Mouse (Mus musculus) cerebellum, adult 2 months (tissue): Measurements from ENCODE around the gene Fes. TPM values are rescaled to one million over a fixed set of nuclear protein-coding genes. Genes with fewer than 3 reads are reported as not detected.

Experiments
- DNase-seq, 2 experiments: peaks; one replicate each; pipeline ENCODE4 v3.0.0; 2021
- H3K27ac ChIP-seq: fragments of 200-500 bp; 2 replicates; pipeline ENCODE4 v1.5.1; 2012; ENCODE audit warnings: low read length, control low read depth, inconsistent platforms; ENCODE audit not compliant: insufficient read depth
- H3K27me3 ChIP-seq: fragments of 200-500 bp; 2 replicates; pipeline ENCODE4 v1.6.1; 2012; ENCODE audit warnings: inconsistent platforms, mild to moderate bottlenecking, low read length, moderate library complexity; ENCODE audit not compliant: control insufficient read depth, insufficient read depth
- H3K4me1 ChIP-seq: fragments of 200-500 bp; 2 replicates; pipeline ENCODE4 v1.6.1; 2011; ENCODE audit warnings: low read length; ENCODE audit not compliant: control insufficient read depth, insufficient read depth
- H3K4me3 ChIP-seq: fragments of 200-500 bp; replicated peaks from 2 replicates; pipeline ENCODE3; 2011; ENCODE audit warnings: mild to moderate bottlenecking, low read depth, low read length, control low read depth; ENCODE audit not compliant: insufficient read depth
- CTCF ChIP-seq: fragments of 200-500 bp; IDR thresholded peaks from 2 replicates; pipeline ENCODE4 v1.5.1; 2011; ENCODE audit warnings: low read depth, mild to moderate bottlenecking, control low read depth, low read length, moderate library complexity, borderline replicate concordance; ENCODE audit not compliant: insufficient read depth
- POLR2A ChIP-seq: fragments of 200-500 bp; IDR thresholded peaks from 2 replicates; pipeline ENCODE4 v1.6.1; 2011; ENCODE audit warnings: low read length, control low read depth, borderline replicate concordance; ENCODE audit not compliant: insufficient read depth
- WGBS: fragments of 180-500 bp; shearing (Covaris S2); methylation state at CpG from one replicate; pipeline ENCODE4 v1.1.7; 2018; 5-methylcytosine and 5-hydroxymethylcytosine counted together
- polyA plus RNA-seq: library from polyadenylated mRNA; depleted of rRNA; stranded (reverse); fragments of >200 nt; gene quantifications from 2 replicates; pipeline ENCODE4 v1.2.3, GENCODE M21; 2012

Fes gene
- polyA plus RNA-seq, 1 experiment, result 4.2 TPM

GRCm38 (mm10) chr7:80412781-80413180 lies 25.0 kb upstream of the Fes start:
- Histone ChIP-seq H3K27me3 (no peaks in the 10 kb centered on the region), H3K4me1 (no peaks in the 10 kb centered on the region), H3K4me3 (no peak overlapping the region), H3K27ac (no peak overlapping the region)
- TF ChIP-seq POLR2A (no peak), CTCF (no peak)
- 72% methylated on average over 5 of the region's 5 CpGs for WGBS
- DNase-seq, result no peak

GRCm38 (mm10) chr7:80412279-80412678 lies 24.5 kb upstream of the Fes start:
- TF ChIP-seq POLR2A (no peak), CTCF (no peak)
- Histone ChIP-seq H3K27me3 (no peaks in the 10 kb centered on the region), H3K4me1 (no peaks in the 10 kb centered on the region), H3K27ac (no peak overlapping the region), H3K4me3 (no peak overlapping the region)
- 50% methylated on average over 10 of the region's 10 CpGs for WGBS
- DNase-seq, result no peak

GRCm38 (mm10) chr7:80410380-80410779 lies 22.6 kb upstream of the Fes start:
- Histone ChIP-seq H3K4me3 (no peak overlapping the region), H3K27ac (no peak overlapping the region), H3K4me1 (no peaks in the 10 kb centered on the region), H3K27me3 (no peaks in the 10 kb centered on the region)
- no peak for DNase-seq
- TF ChIP-seq POLR2A (no peak), CTCF (no peak)
- WGBS, result 69% methylated on average over 9 of the region's 9 CpGs

GRCm38 (mm10) chr7:80407712-80408111 lies 20.0 kb upstream of the Fes start:
- 88% methylated on average over 9 of the region's 9 CpGs for WGBS
- TF ChIP-seq CTCF (no peak), POLR2A (no peak)
- H3K4me1 ChIP-seq, result peaks cover 4% of the 10 kb centered on the region; the same call in 1 of the 2 replicates

GRCm38 (mm10) chr7:80406186-80406585 lies 18.4 kb upstream of the Fes start:
- no peak for TF ChIP-seq POLR2A
- no peak for TF ChIP-seq CTCF
- WGBS, result 95% methylated on average over 3 of the region's 3 CpGs
- H3K4me3 ChIP-seq, result no peak overlapping the region

More at GRCm38 (mm10) chr7:80407712-80408111, 20.0 kb upstream of the Fes start:
- no peak for DNase-seq
- no peak overlapping the region for H3K4me3 ChIP-seq
- H3K27me3 ChIP-seq, result no peaks in the 10 kb centered on the region
- H3K27ac ChIP-seq, result no peak overlapping the region

GRCm38 (mm10) chr7:80405188-80405695 lies 17.5 kb upstream of the Fes start, which contains the start of gene Furin:
TSS of gene Furin (minus strand) at chr7:80405436.
- Histone ChIP-seq H3K4me3 (no peak within 1 kb of the TSS), H3K27ac (no peak within 1 kb of the TSS), H3K4me1 (peaks cover 4% of the 10 kb centered on the region; the same call in 1 of the 2 replicates), H3K27me3 (no peaks in the 10 kb centered on the region)
- DNase-seq, result no peak
- TF ChIP-seq CTCF (no peak), POLR2A (no peak)
- WGBS, result 73% methylated on average over 9 of the region's 9 CpGs

More at GRCm38 (mm10) chr7:80406186-80406585, 18.4 kb upstream of the Fes start:
- no peak for DNase-seq
- H3K4me1 ChIP-seq, result peaks cover 4% of the 10 kb centered on the region; the same call in 1 of the 2 replicates
- H3K27ac ChIP-seq, result no peak overlapping the region
- H3K27me3 ChIP-seq, result no peaks in the 10 kb centered on the region

GRCm38 (mm10) chr7:80404101-80404894 lies 16.6 kb upstream of the Fes start:
- H3K4me1 ChIP-seq, result peaks cover 6% of the 10 kb centered on the region; the same call in 1 of the 2 replicates
- WGBS, result 70% methylated on average over 7 of the region's 7 CpGs
- TF ChIP-seq CTCF (no peak), POLR2A (no peak)
- no peak overlapping the region for H3K27ac ChIP-seq
- DNase-seq, result no peak
- H3K27me3 ChIP-seq, result no peaks in the 10 kb centered on the region
- H3K4me3 ChIP-seq, result no peak overlapping the region

- no peaks in the 10 kb centered on the region for H3K27me3 ChIP-seq
- 11% methylated on average over 9 of the region's 9 CpGs for WGBS
- no peak for TF ChIP-seq CTCF
- no peak for TF ChIP-seq POLR2A
- H3K27ac ChIP-seq, result peak overlapping the region; percentile 47
- H3K4me3 ChIP-seq, result peak overlapping the region; percentile 8
- peak; percentile 74 to 87 for DNase-seq
- H3K4me1 ChIP-seq, result peaks cover 13% of the 10 kb centered on the region
Measured at GRCm38 (mm10) chr7:80403551-80403950, 15.8 kb upstream of the Fes start.
